Mouse (Mus musculus): ENCODE results near the gene Kifc3. TPM values are rescaled to one million over a fixed set of nuclear protein-coding genes. Genes with fewer than 3 reads are reported as not detected.

Kifc3 gene
- total and polyA plus RNA-seq, 3 experiments: 10.6 to 19.1 TPM; not detected in 1

- TF ChIP-seq MAFK (IDR thresholded peaks at IDR 0.05; ENCODE audit: borderline replicate concordance, low read depth, low read length) (no peak), HCFC1 (IDR thresholded peaks at IDR 0.05; ENCODE audit: low read depth, low read length) (0 out of 2 replicates have a peak, but pooled peaks have one; percentile 27), ZMIZ1 (IDR thresholded peaks at IDR 0.05; ENCODE audit: low read depth, low read length) (no peak), EP300 (IDR thresholded peaks at IDR 0.05; ENCODE audit: low read depth in 1 of 2, low read length in 2 of 2) (peak; percentile 73 to 74)
Measured at GRCm38 (mm10) chr8:95059812-95060533, 142.6 kb downstream of the Kifc3 start (continued).

GRCm38 (mm10) chr8:95058661-95059060 lies 144.0 kb downstream of the Kifc3 start:
- Histone ChIP-seq H3K27ac (ENCODE audit: control insufficient read depth, low read depth, low read length) (peak overlapping the region; percentile 60), H3K79me2 (ENCODE audit: control insufficient read depth, insufficient read depth, low read length, poor library complexity) (no peaks in the 10 kb centered on the region), H3K4me1 (ENCODE audit: control insufficient read depth in 1 of 2, insufficient read depth in 2 of 2, low read length in 2 of 2) (peaks cover 9 to 37% of the 10 kb centered on the region in 2 experiments), H3K9ac (ENCODE audit: control insufficient read depth, low read depth, low read length, poor library complexity, severe bottlenecking) (peak overlapping the region; percentile 6; the same call in 1 of the 2 replicates), H3K27me3 (ENCODE audit: control insufficient read depth in 1 of 2, insufficient read depth in 2 of 2, low read length in 2 of 2) (no peaks in the 10 kb centered on the region), H3K36me3 (ENCODE audit: control insufficient read depth in 1 of 2, insufficient read depth in 2 of 2, low read length in 2 of 2) (peaks cover 0 to 17% of the 10 kb centered on the region in 2 experiments; a peak in 2 of 4 replicates), H3K4me3 (ENCODE audit: control insufficient read depth in 1 of 2, insufficient read depth in 1 of 2, low read depth in 2 of 2, low read length in 2 of 2) (peak overlapping the region in 1 of 2 experiments; percentile 27; a peak in 1 of 4 replicates), H3K9me3 (replicated peaks; ENCODE audit: insufficient read depth, low read length) (no peaks in the 10 kb centered on the region)
- DNase-seq (ENCODE audit: low read depth, low spot score): peak; percentile 79
- TF ChIP-seq MAFK (IDR thresholded peaks at IDR 0.05; ENCODE audit: borderline replicate concordance, low read depth, low read length) (0 out of 2 replicates have a peak, but pooled peaks have one; percentile 10), EP300 (IDR thresholded peaks at IDR 0.05; ENCODE audit: low read depth in 1 of 2, low read length in 2 of 2) (peak; percentile 53 to 66), TCF12 (IDR thresholded peaks at IDR 0.05; ENCODE audit: low read depth, low read length) (peak; percentile 47; the same call in 1 of the 2 replicates), ZKSCAN1 (IDR thresholded peaks at IDR 0.05; ENCODE audit: low read depth, low read length) (no peak), NELFE (IDR thresholded peaks at IDR 0.05; ENCODE audit: low read depth, low read length) (no peak; the same call in none of the 2 replicates), HCFC1 (IDR thresholded peaks at IDR 0.05; ENCODE audit: low read depth, low read length) (0 out of 2 replicates have a peak, but pooled peaks have one; percentile 35), ZMIZ1 (IDR thresholded peaks at IDR 0.05; ENCODE audit: low read depth, low read length) (0 out of 2 replicates have a peak, but pooled peaks have one; percentile 37), MAX (IDR thresholded peaks at IDR 0.05; ENCODE audit: low read length) (0 out of 2 replicates have a peak, but pooled peaks have one; percentile 28), SIN3A (IDR thresholded peaks at IDR 0.05; ENCODE audit: low read length) (peak; percentile 37), MAZ (IDR thresholded peaks at IDR 0.05; ENCODE audit: low read depth, low read length) (no peak), BHLHE40 (IDR thresholded peaks at IDR 0.05; ENCODE audit: borderline replicate concordance, low read depth, low read length) (no peak), NRF1 (IDR thresholded peaks at IDR 0.05; ENCODE audit: insufficient read depth, low read depth, low read length, poor library complexity, severe bottlenecking) (no peak), GATA1 (IDR thresholded peaks at IDR 0.05; ENCODE audit: low read depth, low read length) (peak; percentile 10; the same call in 1 of the 2 replicates), MEF2A (IDR thresholded peaks at IDR 0.05; ENCODE audit: extremely low read depth, insufficient replicate concordance, low read depth, low read length, poor library complexity, severe bottlenecking) (no peak), TBP (IDR thresholded peaks at IDR 0.05; ENCODE audit: low read depth, low read length) (0 out of 2 replicates have a peak, but pooled peaks have one; percentile 8), RCOR1 (IDR thresholded peaks at IDR 0.05; ENCODE audit: low read depth, low read length) (0 out of 2 replicates have a peak, but pooled peaks have one; percentile 8), POLR2A (IDR thresholded peaks at IDR 0.05; ENCODE audit: control insufficient read depth in 1 of 2, insufficient read depth in 1 of 2, low read depth in 1 of 2, low read length in 2 of 2, poor library complexity in 1 of 2) (no peak), MXI1 (IDR thresholded peaks at IDR 0.05; ENCODE audit: low read depth, low read length) (no peak), CHD1 (IDR thresholded peaks at IDR 0.05; ENCODE audit: low read depth, low read length) (no peak), USF2 (IDR thresholded peaks at IDR 0.05; ENCODE audit: borderline replicate concordance in 1 of 2, insufficient read depth in 1 of 2, low read depth in 1 of 2, low read length in 2 of 2) (no peak)

Data from MEL (cell line).